Mouse (Mus musculus): ENCODE results near the gene Pepd. TPM values are rescaled to one million over a fixed set of nuclear protein-coding genes. Genes with fewer than 3 reads are reported as not detected.

Gene Pepd
- 82.9 TPM for polyA plus RNA-seq (2012; fragmentation: generic; extraction: Trizol)
- long read RNA-seq, experiment 1, transcript Pepd-201 (15 exons, 1,881 nt): major isoform, 64 of 89 reads
- long read RNA-seq, experiment 1, partial matches to known transcripts: 11 of 89 reads
- long read RNA-seq, experiment 1, other reads (novel, unspliced or antisense): 8 of 89 reads
- long read RNA-seq, experiment 2, transcript Pepd-201 (15 exons, 1,881 nt): major isoform, 251 of 268 reads
- long read RNA-seq, experiment 2, partial matches to known transcripts: 5 of 268 reads
- long read RNA-seq, experiment 2, other reads (novel, unspliced or antisense): 12 of 268 reads

DNA sequence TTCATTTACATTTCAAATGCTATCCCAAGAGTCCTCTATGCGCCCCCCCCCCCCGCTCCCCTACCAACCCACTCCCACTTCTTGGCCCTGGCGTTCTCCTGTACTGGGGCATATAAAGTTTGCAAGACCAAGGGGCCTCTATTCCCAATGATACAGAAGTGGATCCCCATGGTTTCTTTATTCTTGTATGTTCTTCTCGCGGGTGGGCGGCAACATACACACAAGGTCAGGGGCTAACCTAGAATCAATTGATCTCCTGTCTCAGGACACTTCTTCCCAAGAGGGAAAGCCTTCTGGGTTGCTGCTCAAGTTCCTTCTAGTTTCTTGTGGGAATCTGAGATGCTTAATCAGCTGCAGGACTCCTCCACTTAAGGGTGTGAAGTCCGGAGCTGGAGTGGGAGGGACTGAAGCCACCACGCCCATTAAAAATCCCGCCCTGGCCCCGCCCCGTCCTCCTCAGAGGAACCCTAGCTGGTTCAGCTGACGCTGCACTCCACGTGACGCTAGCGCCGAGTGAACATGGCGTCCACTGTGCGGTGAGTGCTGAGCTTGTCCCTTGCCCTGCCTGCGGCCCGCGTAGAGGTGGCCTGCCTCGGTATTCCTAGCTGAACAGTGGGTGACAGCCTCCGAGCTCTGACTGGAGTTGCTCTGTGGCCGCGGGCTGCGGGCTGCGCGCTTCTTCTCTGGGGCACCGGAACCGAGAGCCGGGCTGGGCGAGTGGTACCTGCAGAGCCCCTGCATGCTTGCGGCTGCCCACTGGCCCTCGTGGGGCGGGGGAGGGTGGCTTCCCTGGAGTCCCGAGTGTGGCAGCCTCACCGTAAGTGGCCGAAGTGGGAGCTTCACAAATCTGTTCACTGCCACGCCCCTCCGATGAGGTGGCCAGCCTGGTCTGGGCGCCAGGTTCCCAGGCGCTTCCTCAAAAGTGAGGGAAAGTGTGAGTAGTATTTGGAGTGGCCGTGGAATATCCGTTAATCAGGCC is at the start of gene Pepd:
Gene Pepd, plus strand, starts transcription at position 461 of the 979 bp plus-strand sequence.
- peak; percentile 98 for TF ChIP-seq USF1 (IDR thresholded peaks at IDR 0.05; ENCODE audit: low read depth)
- no peak for TF ChIP-seq CEBPB (IDR thresholded peaks at IDR 0.05; ENCODE audit: low read depth)
- TF ChIP-seq MYOD1 (IDR thresholded peaks at IDR 0.05; ENCODE audit: control insufficient read depth, insufficient read length, low read depth): no peak
- TF ChIP-seq CTCF (IDR thresholded peaks at IDR 0.05; ENCODE audit: control insufficient read depth, insufficient read depth, insufficient read length): no peak
- TF ChIP-seq FOSL1 (IDR thresholded peaks at IDR 0.05; ENCODE audit: insufficient read depth, low read length, poor library complexity, severe bottlenecking): no peak
- peak; percentile 79 for TF ChIP-seq MAX (IDR thresholded peaks at IDR 0.05)
- peak within 1 kb of the TSS; percentile 69 for H3K4me3 ChIP-seq (ENCODE audit: insufficient read depth, poor library complexity, severe bottlenecking)
- H3K27me3 ChIP-seq (ENCODE audit: control insufficient read depth, insufficient read depth, insufficient read length): no peaks in the 10 kb centered on the region
- H3ac ChIP-seq (ENCODE audit: control insufficient read depth, insufficient read length, low read depth): peak within 1 kb of the TSS; percentile 68
- H3K79me3 ChIP-seq (ENCODE audit: low read depth): peaks cover 3% of the 10 kb centered on the region
- H3K36me3 ChIP-seq (ENCODE audit: control insufficient read depth, insufficient read depth): no peaks in the 10 kb centered on the region
- H3K79me2 ChIP-seq (ENCODE audit: control insufficient read depth, insufficient read depth): peaks cover 34% of the 10 kb centered on the region

DNA sequence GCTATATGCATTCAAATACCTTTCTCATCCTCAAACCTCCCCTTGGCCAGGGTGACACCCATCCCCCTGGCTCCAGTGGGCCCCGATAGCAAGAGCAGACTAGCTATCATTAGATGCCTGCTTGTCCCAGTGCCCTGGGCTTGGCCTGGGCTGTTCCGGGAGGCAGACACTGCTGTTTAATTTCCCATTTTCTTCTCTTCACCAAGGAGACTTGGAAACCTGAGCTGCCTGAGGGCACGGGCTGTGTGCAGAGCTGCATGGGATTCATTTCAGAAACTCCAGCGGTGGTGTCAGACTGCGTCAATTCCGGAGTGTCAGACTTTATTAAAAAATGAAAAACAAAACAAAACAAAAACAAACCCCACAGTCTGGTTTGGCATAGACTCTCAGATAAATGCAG is 44.9 kb upstream of the Pepd start:
- no peak overlapping the region for H3K4me3 ChIP-seq (ENCODE audit: insufficient read depth, poor library complexity, severe bottlenecking)
- no peaks in the 10 kb centered on the region for H3K79me2 ChIP-seq (ENCODE audit: control insufficient read depth, insufficient read depth)
- TF ChIP-seq CEBPB (IDR thresholded peaks at IDR 0.05; ENCODE audit: low read depth) (no peak), FOSL1 (IDR thresholded peaks at IDR 0.05; ENCODE audit: insufficient read depth, low read length, poor library complexity, severe bottlenecking) (no peak), MYOG (IDR thresholded peaks at IDR 0.05; ENCODE audit: control insufficient read depth, extremely low read depth, insufficient read length) (no peak), CTCF (IDR thresholded peaks at IDR 0.05; ENCODE audit: control insufficient read depth, insufficient read depth, insufficient read length) (no peak), MAX (IDR thresholded peaks at IDR 0.05) (no peak), MYOD1 (IDR thresholded peaks at IDR 0.05; ENCODE audit: control insufficient read depth, insufficient read length, low read depth) (no peak), USF1 (IDR thresholded peaks at IDR 0.05; ENCODE audit: low read depth) (no peak)
- no peak overlapping the region for H3ac ChIP-seq (ENCODE audit: control insufficient read depth, insufficient read length, low read depth)
- H3K36me3 ChIP-seq (ENCODE audit: control insufficient read depth, insufficient read depth): no peaks in the 10 kb centered on the region
- peaks cover 41% of the 10 kb centered on the region for H3K27me3 ChIP-seq (ENCODE audit: control insufficient read depth, insufficient read depth, insufficient read length)
- H3K79me3 ChIP-seq (ENCODE audit: low read depth): no peaks in the 10 kb centered on the region

DNA sequence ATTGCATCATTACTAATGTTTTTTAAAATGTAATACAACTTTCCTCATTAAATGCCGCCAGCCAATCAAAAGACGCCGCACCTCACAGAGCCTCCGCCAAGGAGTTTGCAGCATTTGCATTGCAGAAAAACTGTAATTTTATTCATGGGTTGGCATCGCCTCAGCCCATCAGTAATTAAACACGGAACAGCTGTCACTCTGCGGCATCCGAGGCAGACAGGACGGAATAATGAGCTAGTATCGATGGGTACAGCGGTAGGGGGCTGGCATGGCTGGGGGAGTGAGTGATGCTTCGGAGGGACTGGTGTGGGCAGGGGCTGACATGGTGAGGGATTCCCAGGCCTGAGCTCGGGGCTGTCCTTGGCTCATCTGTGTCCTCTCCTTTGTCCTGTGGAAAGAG is 42.5 kb upstream of the Pepd start:
- Histone ChIP-seq H3K79me3 (ENCODE audit: low read depth) (no peaks in the 10 kb centered on the region), H3K36me3 (ENCODE audit: control insufficient read depth, insufficient read depth) (no peaks in the 10 kb centered on the region), H3K4me3 (ENCODE audit: insufficient read depth, poor library complexity, severe bottlenecking) (no peak overlapping the region), H3K27me3 (ENCODE audit: control insufficient read depth, insufficient read depth, insufficient read length) (peaks cover 34% of the 10 kb centered on the region), H3K79me2 (ENCODE audit: control insufficient read depth, insufficient read depth) (no peaks in the 10 kb centered on the region), H3ac (ENCODE audit: control insufficient read depth, insufficient read length, low read depth) (no peak overlapping the region)
- TF ChIP-seq MAX (IDR thresholded peaks at IDR 0.05) (no peak), FOSL1 (IDR thresholded peaks at IDR 0.05; ENCODE audit: insufficient read depth, low read length, poor library complexity, severe bottlenecking) (no peak), MYOG (IDR thresholded peaks at IDR 0.05; ENCODE audit: control insufficient read depth, extremely low read depth, insufficient read length) (no peak), MYOD1 (IDR thresholded peaks at IDR 0.05; ENCODE audit: control insufficient read depth, insufficient read length, low read depth) (no peak), CTCF (IDR thresholded peaks at IDR 0.05; ENCODE audit: control insufficient read depth, insufficient read depth, insufficient read length) (no peak), CEBPB (IDR thresholded peaks at IDR 0.05; ENCODE audit: low read depth) (no peak), USF1 (IDR thresholded peaks at IDR 0.05; ENCODE audit: low read depth) (no peak)

DNA sequence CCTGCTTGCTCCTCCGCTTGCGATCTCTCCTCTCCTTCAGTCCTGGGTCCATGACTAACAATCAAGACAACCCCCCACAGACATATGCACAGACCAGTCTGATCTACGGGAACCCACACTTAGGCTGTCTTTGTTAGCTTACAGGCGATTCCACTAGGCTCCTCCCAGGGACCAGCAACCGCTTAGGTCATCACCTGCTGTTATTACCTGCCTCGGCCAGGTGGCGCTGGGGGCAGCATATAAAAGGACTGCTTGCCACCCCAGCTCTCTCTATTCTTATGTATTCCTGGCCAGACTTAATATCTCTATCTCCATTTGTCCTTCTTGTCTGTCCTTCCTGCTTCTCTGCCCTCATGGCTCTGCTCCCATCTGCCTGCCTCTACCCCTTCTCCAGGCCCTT is 35.4 kb upstream of the Pepd start:
- Histone ChIP-seq H3K79me3 (ENCODE audit: low read depth) (no peaks in the 10 kb centered on the region), H3ac (ENCODE audit: control insufficient read depth, insufficient read length, low read depth) (no peak overlapping the region), H3K27me3 (ENCODE audit: control insufficient read depth, insufficient read depth, insufficient read length) (peaks cover 7% of the 10 kb centered on the region), H3K4me3 (ENCODE audit: insufficient read depth, poor library complexity, severe bottlenecking) (no peak overlapping the region), H3K79me2 (ENCODE audit: control insufficient read depth, insufficient read depth) (no peaks in the 10 kb centered on the region), H3K36me3 (ENCODE audit: control insufficient read depth, insufficient read depth) (no peaks in the 10 kb centered on the region)
- TF ChIP-seq FOSL1 (IDR thresholded peaks at IDR 0.05; ENCODE audit: insufficient read depth, low read length, poor library complexity, severe bottlenecking) (no peak), CEBPB (IDR thresholded peaks at IDR 0.05; ENCODE audit: low read depth) (no peak), MAX (IDR thresholded peaks at IDR 0.05) (no peak), CTCF (IDR thresholded peaks at IDR 0.05; ENCODE audit: control insufficient read depth, insufficient read depth, insufficient read length) (no peak), USF1 (IDR thresholded peaks at IDR 0.05; ENCODE audit: low read depth) (no peak), MYOD1 (IDR thresholded peaks at IDR 0.05; ENCODE audit: control insufficient read depth, insufficient read length, low read depth) (no peak), MYOG (IDR thresholded peaks at IDR 0.05; ENCODE audit: control insufficient read depth, extremely low read depth, insufficient read length) (no peak)

DNA sequence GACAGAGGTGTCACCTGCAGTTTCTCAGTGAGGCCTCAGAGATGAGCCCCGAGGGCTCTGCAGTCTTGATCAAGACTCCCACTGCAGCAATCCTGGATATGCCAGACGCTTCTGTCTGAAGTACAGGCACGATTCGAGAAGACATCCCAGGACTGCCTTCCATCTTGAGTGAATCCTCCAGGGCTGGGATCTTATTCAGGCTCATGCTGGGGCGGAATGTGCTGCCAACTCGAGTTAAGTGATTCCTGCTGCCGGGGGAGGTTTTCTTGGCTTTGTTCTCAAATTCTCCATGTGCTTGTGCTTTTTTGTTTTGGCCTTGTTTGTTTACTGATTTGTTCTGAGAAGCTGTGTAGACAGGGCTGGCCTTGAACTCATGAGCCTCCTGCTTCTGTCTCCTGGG is 34.4 kb upstream of the Pepd start:
- no peaks in the 10 kb centered on the region for H3K36me3 ChIP-seq (ENCODE audit: control insufficient read depth, insufficient read depth)
- H3K27me3 ChIP-seq (ENCODE audit: control insufficient read depth, insufficient read depth, insufficient read length): peaks cover 7% of the 10 kb centered on the region
- H3K79me3 ChIP-seq (ENCODE audit: low read depth): no peaks in the 10 kb centered on the region
- no peaks in the 10 kb centered on the region for H3K79me2 ChIP-seq (ENCODE audit: control insufficient read depth, insufficient read depth)
- TF ChIP-seq FOSL1 (IDR thresholded peaks at IDR 0.05; ENCODE audit: insufficient read depth, low read length, poor library complexity, severe bottlenecking) (no peak), CTCF (IDR thresholded peaks at IDR 0.05; ENCODE audit: control insufficient read depth, insufficient read depth, insufficient read length) (no peak), CEBPB (IDR thresholded peaks at IDR 0.05; ENCODE audit: low read depth) (no peak)
- no peak overlapping the region for H3K4me3 ChIP-seq (ENCODE audit: insufficient read depth, poor library complexity, severe bottlenecking)
- H3ac ChIP-seq (ENCODE audit: control insufficient read depth, insufficient read length, low read depth): no peak overlapping the region

All from C2C12 (cell line).